Mouse (Mus musculus) right cerebral cortex, postnatal 25 days (tissue): Measurements from ENCODE around the gene Olfr11.

Source experiments
- DNase-seq: peaks from one replicate; pipeline ENCODE4 v3.0.0; 2022

The Olfr11 gene

DNA sequence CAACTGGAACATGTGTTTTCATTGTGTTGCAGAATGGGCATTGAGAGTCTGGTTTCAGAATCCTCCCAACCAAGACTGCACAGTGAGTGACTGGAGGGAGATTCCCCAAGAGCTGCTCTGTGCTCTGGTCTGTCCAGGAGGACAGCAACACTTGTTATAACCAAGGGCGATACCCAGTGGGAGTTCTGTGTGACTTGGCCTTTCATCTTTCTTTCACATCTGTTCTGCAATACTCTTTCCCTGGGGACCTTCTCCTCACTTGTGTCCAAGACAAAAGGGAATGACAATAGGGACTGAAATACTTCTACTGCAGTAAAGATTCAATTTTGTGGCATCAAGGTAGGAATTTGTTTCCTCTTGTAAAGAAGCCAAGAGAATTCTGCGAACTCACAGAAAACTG, at the start of gene Olfr11:
Gene Olfr11 (minus strand): TSS at position 101 of the 400 bp plus-strand sequence.
- no peak for DNase-seq

DNA sequence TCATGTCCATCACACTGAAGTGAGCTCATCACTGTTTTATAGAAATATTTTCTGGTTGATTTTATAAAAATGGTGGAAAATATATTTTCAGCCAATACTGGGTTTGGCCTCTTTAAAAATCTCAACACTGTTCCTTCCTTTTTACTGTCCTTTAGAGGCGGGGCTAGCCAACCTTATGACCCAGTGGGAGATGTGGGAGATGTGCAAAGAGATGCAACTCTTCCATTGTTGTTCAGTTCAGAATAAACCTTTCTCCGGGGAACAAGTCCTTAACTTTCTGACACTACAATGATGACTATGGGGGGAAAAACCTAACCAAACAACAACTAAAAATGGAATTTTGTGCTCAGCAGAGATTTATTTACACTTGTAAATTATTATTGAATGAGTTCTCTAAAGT, 35.0 kb upstream of the Olfr11 start, which contains the start of gene Olfr1360:
Gene Olfr1360 (minus strand): TSS at position 101 of the 400 bp plus-strand sequence.
- DNase-seq: no peak

DNA sequence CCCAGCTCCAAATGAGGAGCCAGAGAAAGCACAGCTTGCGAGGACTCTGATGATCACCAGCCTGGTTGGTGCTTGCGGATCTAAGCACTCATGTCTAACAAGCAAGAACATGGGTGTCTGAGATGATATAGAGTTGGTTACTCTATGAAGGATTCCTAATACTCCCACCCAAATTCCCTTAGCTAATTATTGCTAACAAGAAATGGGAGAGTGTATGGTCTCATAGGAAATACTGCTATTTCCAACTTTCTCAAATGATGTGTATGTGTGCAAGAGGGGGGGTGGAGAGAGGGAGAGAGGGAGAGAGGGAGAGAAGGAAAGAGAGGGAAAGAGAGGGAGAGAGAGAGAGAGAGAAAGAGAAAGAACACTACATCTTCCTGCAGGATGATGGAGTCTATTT, 21.0 kb upstream of the Olfr11 start, which contains the start of gene Olfr1361:
Gene Olfr1361 (minus strand): TSS at position 101 of the 400 bp plus-strand sequence.
- DNase-seq: no peak

DNA sequence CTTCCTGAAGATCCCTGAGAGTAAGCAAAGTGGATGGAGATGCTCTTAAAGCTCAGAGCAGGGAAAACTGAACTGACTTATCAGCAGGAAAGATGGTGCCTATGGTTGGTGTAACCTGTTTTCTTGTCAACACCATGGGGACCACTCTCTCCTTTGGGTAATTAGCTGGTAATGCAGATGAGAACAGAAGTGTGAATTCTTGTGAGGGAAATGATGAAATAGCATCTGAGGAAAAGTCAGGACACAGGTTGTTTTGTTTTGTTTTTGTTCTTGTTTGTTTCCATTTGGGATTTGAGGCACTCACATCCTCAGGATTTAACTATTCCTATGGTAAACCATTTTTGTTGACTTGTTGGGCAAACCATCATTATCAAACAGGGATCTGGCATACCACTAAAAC, 28.4 kb downstream of the Olfr11 start, which contains the start of gene Olfr1362:
Gene Olfr1362 (minus strand): TSS at position 101 of the 400 bp plus-strand sequence.
- no peak for DNase-seq

DNA sequence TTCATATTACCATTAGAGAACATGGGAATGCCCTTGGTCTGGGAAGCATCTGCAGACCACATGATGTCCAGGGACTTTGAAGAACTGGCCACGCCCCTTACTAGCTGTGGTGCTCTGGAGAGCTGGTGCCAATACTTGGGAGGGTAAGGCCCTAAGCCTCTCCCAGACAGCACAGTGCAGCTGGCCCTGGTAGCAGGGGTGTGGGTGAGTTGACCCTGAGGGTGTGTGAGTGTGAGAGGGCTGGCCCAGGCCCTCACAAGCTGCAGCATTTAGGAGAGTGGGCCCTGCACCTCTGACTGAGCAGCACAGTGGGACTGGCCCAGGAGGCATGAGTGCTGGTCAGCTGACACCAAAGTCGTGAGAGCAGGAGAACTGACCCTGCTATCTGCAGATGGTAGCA, 50.7 kb downstream of the Olfr11 start:
- no peak for DNase-seq
